Mouse (Mus musculus) ES-Bruce4 (cell line): ENCODE results near the gene Tomm40l. TPM values are rescaled to one million over a fixed set of nuclear protein-coding genes. Genes with fewer than 3 reads are reported as not detected.

Experiments
- H3K27ac ChIP-seq: 2 replicates; pipeline ENCODE4 v1.5.1; 2012; ENCODE audit warnings: low read length, inconsistent platforms; ENCODE audit not compliant: insufficient read depth
- H3K27me3 ChIP-seq: 2 replicates; pipeline ENCODE4 v1.6.1; 2012; ENCODE audit warnings: mild to moderate bottlenecking, low read length, inconsistent platforms; ENCODE audit not compliant: control insufficient read depth, poor library complexity, insufficient read depth, severe bottlenecking
- H3K36me3 ChIP-seq: 2 replicates; pipeline ENCODE4 v1.6.1; 2012; ENCODE audit warnings: inconsistent platforms, mild to moderate bottlenecking, low read length, moderate library complexity; ENCODE audit not compliant: control insufficient read depth, poor library complexity, insufficient read depth, severe bottlenecking
- H3K4me1 ChIP-seq: one replicate; pipeline ENCODE4 v1.8.1; 2011; ENCODE audit warnings: low read length; ENCODE audit not compliant: control insufficient read depth, insufficient read depth
- H3K4me3 ChIP-seq: 2 replicates; pipeline ENCODE4 v1.5.1; 2011; ENCODE audit warnings: low read depth, mild to moderate bottlenecking, low read length
- H3K9ac ChIP-seq: 2 replicates; pipeline ENCODE4 v1.6.1; 2012; ENCODE audit warnings: low read depth, mild to moderate bottlenecking, inconsistent platforms; ENCODE audit not compliant: poor library complexity, severe bottlenecking
- H3K9me3 ChIP-seq: replicated peaks from 2 replicates; pipeline ENCODE4 v1.6.1; 2012; ENCODE audit warnings: mild to moderate bottlenecking, low read length, inconsistent platforms; ENCODE audit not compliant: control insufficient read depth, poor library complexity, insufficient read depth, severe bottlenecking
- CTCF ChIP-seq: IDR thresholded peaks from one replicate; pipeline ENCODE4 v1.8.1; 2011; ENCODE audit warnings: low read depth, low read length
- EP300 ChIP-seq: IDR thresholded peaks from 2 replicates; pipeline ENCODE4 v1.6.1; 2011; ENCODE audit warnings: low read depth, low read length; ENCODE audit not compliant: insufficient read depth
- POLR2A ChIP-seq: IDR thresholded peaks from one replicate; pipeline ENCODE4 v1.8.1; 2011; ENCODE audit warnings: low read length; ENCODE audit not compliant: insufficient read depth
- polyA plus RNA-seq: library from polyadenylated mRNA; stranded (reverse); fragments of >200 nt; gene quantifications from 2 replicates; pipeline ENCODE4 v1.2.4, GENCODE M21; 2011; ENCODE audit warnings: low read depth; ENCODE audit not compliant: missing spikeins, insufficient read depth, insufficient read length

The Tomm40l gene
- polyA plus RNA-seq, 1 experiment, result 25.1 TPM

- Histone ChIP-seq H3K4me1 (peaks cover 5% of the 10 kb centered on the region), H3K27me3 (no peaks in the 10 kb centered on the region; the same call in 1 of the 2 replicates), H3K9ac (0 out of 2 replicates have a peak overlapping the region, but pooled peaks have one; percentile 2), H3K27ac (no peak overlapping the region), H3K36me3 (no peaks in the 10 kb centered on the region), H3K9me3 (no peaks in the 10 kb centered on the region), H3K4me3 (no peak overlapping the region)
- no peak for TF ChIP-seq CTCF
- TF ChIP-seq EP300, result no peak
- TF ChIP-seq POLR2A, result no peak
Observed at GRCm38 (mm10) chr1:171189046-171189445, 33.3 kb downstream of the Tomm40l start.

- Histone ChIP-seq H3K36me3 (no peaks in the 10 kb centered on the region), H3K9ac (no peak overlapping the region), H3K9me3 (no peaks in the 10 kb centered on the region), H3K4me1 (peaks cover 5% of the 10 kb centered on the region), H3K4me3 (no peak overlapping the region), H3K27ac (no peak overlapping the region; the same call in 1 of the 2 replicates), H3K27me3 (no peaks in the 10 kb centered on the region)
- peak; percentile 65 for TF ChIP-seq EP300
- TF ChIP-seq POLR2A, result no peak
Observed at GRCm38 (mm10) chr1:171187851-171188700, 34.2 kb downstream of the Tomm40l start.

GRCm38 (mm10) chr1:171185655-171186054 lies 36.7 kb downstream of the Tomm40l start:
- Histone ChIP-seq H3K9me3 (no peaks in the 10 kb centered on the region), H3K36me3 (no peaks in the 10 kb centered on the region), H3K4me3 (no peak overlapping the region), H3K9ac (no peak overlapping the region), H3K27ac (no peak overlapping the region), H3K4me1 (peaks cover 5% of the 10 kb centered on the region), H3K27me3 (no peaks in the 10 kb centered on the region)
- no peak for TF ChIP-seq EP300
- TF ChIP-seq POLR2A, result no peak
- TF ChIP-seq CTCF, result no peak

GRCm38 (mm10) chr1:171184314-171184713 lies 38.0 kb downstream of the Tomm40l start:
- no peak overlapping the region for H3K9ac ChIP-seq
- no peaks in the 10 kb centered on the region for H3K27me3 ChIP-seq
- no peak overlapping the region for H3K4me3 ChIP-seq
- TF ChIP-seq EP300, result no peak
- TF ChIP-seq CTCF, result no peak
- no peak for TF ChIP-seq POLR2A
- peaks cover 3% of the 10 kb centered on the region for H3K4me1 ChIP-seq
- no peaks in the 10 kb centered on the region for H3K36me3 ChIP-seq
- H3K27ac ChIP-seq, result no peak overlapping the region
- no peaks in the 10 kb centered on the region for H3K9me3 ChIP-seq

GRCm38 (mm10) chr1:171183620-171184019 lies 38.7 kb downstream of the Tomm40l start:
- Histone ChIP-seq H3K27me3 (no peaks in the 10 kb centered on the region), H3K4me1 (peaks cover 2% of the 10 kb centered on the region), H3K9ac (no peak overlapping the region), H3K27ac (no peak overlapping the region), H3K36me3 (no peaks in the 10 kb centered on the region), H3K9me3 (no peaks in the 10 kb centered on the region), H3K4me3 (no peak overlapping the region)
- TF ChIP-seq POLR2A (no peak), CTCF (no peak), EP300 (no peak)

- Histone ChIP-seq H3K27me3 (no peaks in the 10 kb centered on the region), H3K4me1 (peaks cover under 1% of the 10 kb centered on the region), H3K36me3 (no peaks in the 10 kb centered on the region), H3K27ac (no peak overlapping the region), H3K9ac (no peak overlapping the region), H3K9me3 (no peaks in the 10 kb centered on the region), H3K4me3 (no peak overlapping the region)
- TF ChIP-seq CTCF (no peak), POLR2A (no peak), EP300 (no peak)
Observed at GRCm38 (mm10) chr1:171183025-171183424, 39.3 kb downstream of the Tomm40l start.
